Mouse (Mus musculus): ENCODE measurements around the gene Lpp. TPM values are rescaled to one million over a fixed set of nuclear protein-coding genes. Genes with fewer than 3 reads are reported as not detected.
A peak's percentile ranks its signal among the peaks of the same experiment; 100 is the strongest.

The Lpp gene
- total and polyA plus RNA-seq, 3 experiments, result 0.64 to 1.2 (median 0.68) TPM

- in situ Hi-C loops (cut with MboI; ENCODE audit: low pct_ligation_motif_present, low pct_unique_long_range_greater_than_20kb, low sequenced_read_pairs), result no loop called here
- H3K27ac ChIP-seq (ENCODE audit: insufficient read depth, low read depth), result no peak overlapping the region
- TF ChIP-seq JUND (conservative IDR thresholded peaks at IDR 0.05; ENCODE audit: low read depth, low read length) (no peak), ZMIZ1 (IDR thresholded peaks at IDR 0.05; ENCODE audit: low read depth, low read length) (no peak), CTCF (conservative IDR thresholded peaks at IDR 0.05 in 1 of 2, IDR thresholded peaks at IDR 0.05 in 1 of 2; ENCODE audit: low read depth in 2 of 2, low read length in 2 of 2) (peak; percentile 69 to 71), ZC3H11A (IDR thresholded peaks at IDR 0.05; ENCODE audit: low read depth, low read length) (no peak), USF1 (IDR thresholded peaks at IDR 0.05; ENCODE audit: low read depth, low read length) (no peak), RAD21 (IDR thresholded peaks at IDR 0.05; ENCODE audit: low read depth, low read length) (peak; percentile 63), RCOR1 (conservative IDR thresholded peaks at IDR 0.05; ENCODE audit: low read depth, low read length) (no peak), TCF12 (IDR thresholded peaks at IDR 0.05; ENCODE audit: low read depth, low read length) (no peak), SMC3 (IDR thresholded peaks at IDR 0.05; ENCODE audit: low read depth, low read length) (peak; percentile 59), MXI1 (IDR thresholded peaks at IDR 0.05; ENCODE audit: low read depth, low read length) (no peak), KAT2A (IDR thresholded peaks at IDR 0.05; ENCODE audit: insufficient replicate concordance, low read length) (no peak), HCFC1 (IDR thresholded peaks at IDR 0.05; ENCODE audit: low read depth, low read length) (no peak)
- H3K4me2 ChIP-seq (ENCODE audit: insufficient read depth, low read depth, poor library complexity, severe bottlenecking), result no peak overlapping the region
- no peak overlapping the region for H3K9ac ChIP-seq (ENCODE audit: insufficient read depth, low read depth)
- H3K27me3 ChIP-seq (replicated peaks), result no peaks in the 10 kb centered on the region
- H3K79me2 ChIP-seq (replicated peaks; ENCODE audit: control insufficient read depth, extremely low read depth, insufficient read depth, poor library complexity, severe bottlenecking), result no peaks in the 10 kb centered on the region
- H3K9me3 ChIP-seq (replicated peaks; ENCODE audit: low read length), result peaks cover 4% of the 10 kb centered on the region
- H3K36me3 ChIP-seq (replicated peaks in 1 of 2; ENCODE audit: control insufficient read depth in 1 of 2, insufficient read depth in 1 of 2, low read length in 1 of 2), result no peaks in the 10 kb centered on the region
- no peak overlapping the region for H3K4me3 ChIP-seq (replicated peaks in 1 of 3; ENCODE audit: low read depth in 2 of 3, low read length in 2 of 3, poor library complexity in 1 of 3)
- H3K4me1 ChIP-seq (ENCODE audit: control insufficient read depth in 1 of 2, insufficient read depth in 2 of 2), result peaks cover 5 to 20% of the 10 kb centered on the region in 2 experiments; a peak in 3 of 4 replicates
- dilution Hi-C loops (cut with MboI; ENCODE audit: extremely low pct_ligation_motif_present, extremely low pct_unique_long_range_greater_than_20kb, low sequenced_read_pairs), result no loop called here
- peak; percentile 62 for DNase-seq (ENCODE audit: extremely low read depth)
Observed at GRCm38 (mm10) chr16:24819127-24819526, 425.8 kb downstream of the Lpp start.

- dilution Hi-C loops (cut with MboI; ENCODE audit: extremely low pct_ligation_motif_present, extremely low pct_unique_long_range_greater_than_20kb, low sequenced_read_pairs) (no loop called here), in situ Hi-C loops (cut with MboI; ENCODE audit: low pct_ligation_motif_present, low pct_unique_long_range_greater_than_20kb, low sequenced_read_pairs) (no loop called here)
Observed at GRCm38 (mm10) chr16:24822182-24822875, 429.0 kb downstream of the Lpp start.

More at GRCm38 (mm10) chr16:24822182-24822875, 429.0 kb downstream of the Lpp start:
- Histone ChIP-seq H3K27me3 (replicated peaks) (no peaks in the 10 kb centered on the region), H3K4me3 (replicated peaks in 1 of 3; ENCODE audit: low read depth in 2 of 3, low read length in 2 of 3, poor library complexity in 1 of 3) (no peak overlapping the region), H3K27ac (ENCODE audit: insufficient read depth, low read depth) (no peak overlapping the region), H3K36me3 (replicated peaks in 1 of 2; ENCODE audit: control insufficient read depth in 1 of 2, insufficient read depth in 1 of 2, low read length in 1 of 2) (no peaks in the 10 kb centered on the region), H3K4me2 (ENCODE audit: insufficient read depth, low read depth, poor library complexity, severe bottlenecking) (no peak overlapping the region), H3K9me3 (replicated peaks; ENCODE audit: low read length) (peaks cover 4% of the 10 kb centered on the region), H3K79me2 (replicated peaks; ENCODE audit: control insufficient read depth, extremely low read depth, insufficient read depth, poor library complexity, severe bottlenecking) (no peaks in the 10 kb centered on the region), H3K4me1 (ENCODE audit: control insufficient read depth in 1 of 2, insufficient read depth in 2 of 2) (peaks cover 10 to 30% of the 10 kb centered on the region in 2 experiments), H3K9ac (ENCODE audit: insufficient read depth, low read depth) (no peak overlapping the region)
- no peak for TF ChIP-seq ELF1 (IDR thresholded peaks at IDR 0.05; ENCODE audit: low read depth, low read length)
- TF ChIP-seq ETS1 (conservative IDR thresholded peaks at IDR 0.05; ENCODE audit: low read depth, low read length), result no peak
- TF ChIP-seq MAFK (IDR thresholded peaks at IDR 0.05; ENCODE audit: insufficient replicate concordance, low read length), result no peak
- 0 out of 2 replicates have a peak, but pooled peaks have one; percentile 12 for TF ChIP-seq SMC3 (IDR thresholded peaks at IDR 0.05; ENCODE audit: low read depth, low read length)
- peak; percentile 30 for TF ChIP-seq RAD21 (IDR thresholded peaks at IDR 0.05; ENCODE audit: low read depth, low read length)
- TF ChIP-seq USF1 (IDR thresholded peaks at IDR 0.05; ENCODE audit: low read depth, low read length), result no peak
- peak in 1 of 2 experiments; percentile 35; a peak in 3 of 4 replicates for TF ChIP-seq CTCF (conservative IDR thresholded peaks at IDR 0.05 in 1 of 2, IDR thresholded peaks at IDR 0.05 in 1 of 2; ENCODE audit: low read depth in 2 of 2, low read length in 2 of 2)
- DNase-seq (ENCODE audit: extremely low read depth), result no peak

Measured in CH12.LX (cell line).